Mouse (Mus musculus): ENCODE measurements around the gene Pigx. TPM values are rescaled to one million over a fixed set of nuclear protein-coding genes. Genes with fewer than 3 reads are reported as not detected.
"Not testable (repeated sequence)": the region's sequence is repeated elsewhere in the genome, so short reads cannot be mapped to it uniquely, and the experiment has no call there.

Gene Pigx
- polyA plus RNA-seq, 1 experiment from 2014 or later = 158 TPM

GRCm38 (mm10) chr16:32075762-32076161 lies 23.8 kb downstream of the Pigx start:
- H3K9me3 ChIP-seq (replicated peaks) = no peaks in the 10 kb centered on the region
- 54% methylated on average over 1 of the region's 1 CpGs for WGBS
- no peak overlapping the region for H3K4me3 ChIP-seq
- H3K36me3 ChIP-seq (ENCODE audit: poor library complexity, severe bottlenecking) = no peaks in the 10 kb centered on the region
- no peak for ATAC-seq
- H3K9ac ChIP-seq = no peak overlapping the region
- H3K27me3 ChIP-seq = no peaks in the 10 kb centered on the region
- 0 out of 2 replicates have a peak overlapping the region, but pooled peaks have one; percentile 24 for H3K4me2 ChIP-seq
- no peak overlapping the region for H3K27ac ChIP-seq
- H3K4me1 ChIP-seq = peaks cover 28% of the 10 kb centered on the region

GRCm38 (mm10) chr16:32070070-32070469 lies 29.5 kb downstream of the Pigx start:
- WGBS = 82% methylated on average over 4 of the region's 4 CpGs
- H3K4me1 ChIP-seq; H3K9ac ChIP-seq; H3K9me3 ChIP-seq (replicated peaks); ATAC-seq; H3K4me2 ChIP-seq; H3K27ac ChIP-seq; H3K36me3 ChIP-seq (ENCODE audit: poor library complexity, severe bottlenecking); H3K27me3 ChIP-seq; H3K4me3 ChIP-seq: not testable (repeated sequence)

GRCm38 (mm10) chr16:32068389-32069300 lies 30.9 kb downstream of the Pigx start:
- 0 out of 2 replicates have a peak, but pooled peaks cover 9% of the 10 kb centered on the region for H3K4me1 ChIP-seq
- ATAC-seq = no peak

GRCm38 (mm10) chr16:32066899-32067298 lies 32.6 kb downstream of the Pigx start:
- 100% methylated on average over 1 of the region's 1 CpGs for WGBS
- Histone ChIP-seq H3K4me2 (no peak overlapping the region), H3K4me3 (no peak overlapping the region), H3K36me3 (ENCODE audit: poor library complexity, severe bottlenecking) (no peaks in the 10 kb centered on the region), H3K27ac (no peak overlapping the region), H3K9ac (no peak overlapping the region), H3K4me1 (0 out of 2 replicates have a peak, but pooled peaks cover 8% of the 10 kb centered on the region), H3K9me3 (replicated peaks) (no peaks in the 10 kb centered on the region), H3K27me3 (no peaks in the 10 kb centered on the region)
- no peak for ATAC-seq

More at GRCm38 (mm10) chr16:32068389-32069300, 30.9 kb downstream of the Pigx start:
- no peak overlapping the region for H3K4me2 ChIP-seq
- H3K27ac ChIP-seq = no peak overlapping the region
- WGBS = 88% methylated on average over 12 of the region's 12 CpGs
- H3K36me3 ChIP-seq (ENCODE audit: poor library complexity, severe bottlenecking) = no peaks in the 10 kb centered on the region
- no peaks in the 10 kb centered on the region for H3K27me3 ChIP-seq
- no peak overlapping the region for H3K4me3 ChIP-seq
- no peaks in the 10 kb centered on the region for H3K9me3 ChIP-seq (replicated peaks)
- no peak overlapping the region for H3K9ac ChIP-seq

DNA sequence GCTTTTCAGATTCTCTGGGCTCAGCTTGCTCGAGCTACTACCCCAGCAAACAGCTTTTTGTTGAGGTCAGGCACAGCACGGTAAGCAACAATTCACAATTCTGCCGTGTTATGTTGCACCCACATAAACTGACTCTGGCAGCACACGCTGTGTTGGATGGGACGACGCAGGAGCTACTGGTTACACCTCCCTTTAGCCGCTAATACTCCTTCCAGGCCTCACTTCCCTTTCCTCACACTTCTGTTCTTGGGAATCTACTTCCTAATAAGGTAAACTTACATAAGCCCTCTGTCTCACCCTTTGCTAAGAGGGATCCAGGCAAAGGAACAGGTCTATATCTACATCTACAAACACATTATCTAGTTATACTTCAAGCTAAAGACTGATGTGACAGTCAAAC lies 35.6 kb downstream of the Pigx start:
- no peak overlapping the region for H3K9ac ChIP-seq
- H3K4me3 ChIP-seq = no peak overlapping the region
- H3K9me3 ChIP-seq (replicated peaks) = no peaks in the 10 kb centered on the region
- no peak overlapping the region for H3K27ac ChIP-seq
- H3K27me3 ChIP-seq = no peaks in the 10 kb centered on the region
- H3K4me1 ChIP-seq = peaks cover 4% of the 10 kb centered on the region; the same call in 1 of the 2 replicates
- ATAC-seq = no peak
- no peaks in the 10 kb centered on the region for H3K36me3 ChIP-seq (ENCODE audit: poor library complexity, severe bottlenecking)
- WGBS = 88% methylated on average over 7 of the region's 7 CpGs
- H3K4me2 ChIP-seq = no peak overlapping the region

DNA sequence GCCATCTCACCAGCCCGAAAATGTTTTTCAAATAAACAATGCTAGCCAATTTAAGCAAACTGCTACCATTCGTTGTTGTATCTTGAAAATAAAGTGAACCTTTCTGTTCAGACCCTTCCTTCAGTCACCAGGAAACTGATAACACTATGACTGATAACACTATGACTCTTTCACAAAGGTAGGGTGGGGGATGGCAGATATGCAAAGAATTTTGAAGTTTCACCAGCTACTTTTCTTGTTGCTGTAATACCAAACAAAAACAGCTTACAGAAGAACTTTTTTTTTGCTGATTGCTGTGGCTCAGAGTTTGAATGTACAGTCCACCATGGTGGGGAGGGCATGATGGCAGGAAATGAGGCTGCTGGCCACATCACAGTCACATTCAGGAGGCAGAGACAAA lies 37.3 kb downstream of the Pigx start:
- Histone ChIP-seq H3K4me3 (no peak overlapping the region), H3K36me3 (ENCODE audit: poor library complexity, severe bottlenecking) (no peaks in the 10 kb centered on the region), H3K9ac (no peak overlapping the region), H3K4me1 (no peaks in the 10 kb centered on the region; the same call in 1 of the 2 replicates), H3K4me2 (no peak overlapping the region), H3K27ac (no peak overlapping the region), H3K9me3 (replicated peaks) (no peaks in the 10 kb centered on the region), H3K27me3 (no peaks in the 10 kb centered on the region)
- WGBS = 83% methylated on average over 2 of the region's 2 CpGs
- no peak for ATAC-seq

- Histone ChIP-seq H3K9me3 (replicated peaks) (no peaks in the 10 kb centered on the region), H3K4me3 (no peak overlapping the region), H3K4me1 (no peaks in the 10 kb centered on the region; the same call in 1 of the 2 replicates), H3K27ac (no peak overlapping the region), H3K4me2 (no peak overlapping the region), H3K36me3 (ENCODE audit: poor library complexity, severe bottlenecking) (no peaks in the 10 kb centered on the region), H3K27me3 (no peaks in the 10 kb centered on the region), H3K9ac (no peak overlapping the region)
- no peak for ATAC-seq
- 82% methylated on average over 6 of the region's 6 CpGs for WGBS
These were observed 39.6 kb downstream of the Pigx start for GRCm38 (mm10) chr16:32059840-32060523.

DNA sequence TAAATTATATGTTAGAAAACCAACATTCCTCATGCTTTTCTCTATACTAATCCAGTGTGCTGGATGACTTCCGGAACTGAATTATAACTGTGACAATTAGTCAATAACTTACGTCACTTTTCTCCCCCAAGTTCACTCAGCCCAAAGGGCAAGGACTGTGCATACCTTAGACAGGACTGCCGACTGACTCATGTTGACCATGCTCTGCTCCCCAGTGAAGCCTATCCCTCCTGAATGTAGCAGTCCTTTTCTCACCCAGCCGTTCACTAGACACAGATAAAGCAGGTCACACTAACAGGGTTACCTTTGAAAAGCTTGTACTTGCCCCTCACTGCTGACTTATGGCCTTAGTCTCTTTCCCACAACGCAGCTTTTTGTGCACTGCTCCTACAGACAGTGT lies 40.7 kb downstream of the Pigx start:
- no peaks in the 10 kb centered on the region for H3K36me3 ChIP-seq (ENCODE audit: poor library complexity, severe bottlenecking)
- no peaks in the 10 kb centered on the region for H3K9me3 ChIP-seq (replicated peaks)
- H3K27me3 ChIP-seq = no peaks in the 10 kb centered on the region
- H3K4me1 ChIP-seq = no peaks in the 10 kb centered on the region; the same call in 1 of the 2 replicates
- no peak overlapping the region for H3K4me3 ChIP-seq
- 84% methylated on average over 5 of the region's 5 CpGs for WGBS
- no peak overlapping the region for H3K9ac ChIP-seq
- no peak for ATAC-seq
- H3K4me2 ChIP-seq = no peak overlapping the region
- no peak overlapping the region for H3K27ac ChIP-seq

DNA sequence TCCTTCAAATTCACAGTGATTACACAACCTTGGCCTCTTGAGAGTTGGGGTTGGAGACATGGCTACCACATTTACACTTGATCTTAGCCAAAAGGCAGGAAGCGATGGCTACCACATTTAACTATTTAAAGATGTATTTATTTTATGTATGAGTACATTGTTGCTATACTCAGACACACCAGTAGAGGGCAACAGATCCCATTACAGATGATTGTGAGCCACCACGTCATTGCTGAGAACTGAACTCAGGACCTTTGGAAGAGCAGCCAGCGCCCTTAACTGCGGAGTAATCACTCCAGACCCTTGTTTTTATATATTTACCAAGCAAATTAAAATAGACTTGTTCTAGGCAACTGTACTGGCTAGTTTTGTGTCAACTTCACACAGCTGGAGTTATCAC lies 57.2 kb downstream of the Pigx start:
- no peak for ATAC-seq
- Histone ChIP-seq H3K4me3 (no peak overlapping the region), H3K9me3 (replicated peaks) (no peaks in the 10 kb centered on the region), H3K36me3 (ENCODE audit: poor library complexity, severe bottlenecking) (peaks cover 68% of the 10 kb centered on the region), H3K27ac (no peak overlapping the region), H3K27me3 (no peaks in the 10 kb centered on the region), H3K9ac (no peak overlapping the region), H3K4me1 (no peaks in the 10 kb centered on the region), H3K4me2 (no peak overlapping the region)
- 91% methylated on average over 4 of the region's 4 CpGs for WGBS

Other genes with a start within 250 kb of the Pigx start
- 0.09 and 0.16 TPM in 2 replicates for gene Meltf, start 220.9 kb downstream of the Pigx start, polyA plus RNA-seq (2015; fragmentation: Nextera tagmentation; extraction: Ambion mirVana)
- gene Pigz, start 165.9 kb downstream of the Pigx start, polyA plus RNA-seq (2015; fragmentation: Nextera tagmentation; extraction: Ambion mirVana) = 1.8 and 2.4 TPM in 2 replicates
- 99.7 and 103 TPM in 2 replicates for gene 0610012G03Rik, start 151.2 kb downstream of the Pigx start, polyA plus RNA-seq (2015; fragmentation: Nextera tagmentation; extraction: Ambion mirVana)
- gene Ncbp2, start 151.2 kb downstream of the Pigx start, polyA plus RNA-seq (2015; fragmentation: Nextera tagmentation; extraction: Ambion mirVana) = 121 TPM in 2 replicates
- 17.1 and 19.5 TPM in 2 replicates for gene Senp5, start 96.5 kb downstream of the Pigx start, polyA plus RNA-seq (2015; fragmentation: Nextera tagmentation; extraction: Ambion mirVana)
- 42.5 and 45.4 TPM in 2 replicates for gene Pak2, start 20.4 kb downstream of the Pigx start, polyA plus RNA-seq (2015; fragmentation: Nextera tagmentation; extraction: Ambion mirVana)
- gene Cep19, start 60 bp upstream of the Pigx start, polyA plus RNA-seq (2015; fragmentation: Nextera tagmentation; extraction: Ambion mirVana) = 39.5 and 44.3 TPM in 2 replicates
- 6.7 and 7.2 TPM in 2 replicates for gene Nrros, start 65.9 kb upstream of the Pigx start, polyA plus RNA-seq (2015; fragmentation: Nextera tagmentation; extraction: Ambion mirVana)
- not detected in 2 replicates for gene Bex6, start 80.1 kb upstream of the Pigx start, polyA plus RNA-seq (2015; fragmentation: Nextera tagmentation; extraction: Ambion mirVana)
- 8.8 and 8.9 TPM in 2 replicates for gene Fbxo45, start 147.4 kb upstream of the Pigx start, polyA plus RNA-seq (2015; fragmentation: Nextera tagmentation; extraction: Ambion mirVana)
- 15.4 and 18.3 TPM in 2 replicates for gene Wdr53, start 147.5 kb upstream of the Pigx start, polyA plus RNA-seq (2015; fragmentation: Nextera tagmentation; extraction: Ambion mirVana)
- gene Smco1, start 171.7 kb upstream of the Pigx start, polyA plus RNA-seq (2015; fragmentation: Nextera tagmentation; extraction: Ambion mirVana) = not detected in 2 replicates
- gene Rnf168, start 177.7 kb upstream of the Pigx start, polyA plus RNA-seq (2015; fragmentation: Nextera tagmentation; extraction: Ambion mirVana) = 38.5 and 39.3 TPM in 2 replicates
- 29.9 and 32.0 TPM in 2 replicates for gene Ubxn7, start 232.5 kb upstream of the Pigx start, polyA plus RNA-seq (2015; fragmentation: Nextera tagmentation; extraction: Ambion mirVana)

Measured in forebrain, embryonic 13.5 days (tissue).